Comparison of ENCODE assay signal across 9 mouse cellular contexts in the genomic region with DNA sequence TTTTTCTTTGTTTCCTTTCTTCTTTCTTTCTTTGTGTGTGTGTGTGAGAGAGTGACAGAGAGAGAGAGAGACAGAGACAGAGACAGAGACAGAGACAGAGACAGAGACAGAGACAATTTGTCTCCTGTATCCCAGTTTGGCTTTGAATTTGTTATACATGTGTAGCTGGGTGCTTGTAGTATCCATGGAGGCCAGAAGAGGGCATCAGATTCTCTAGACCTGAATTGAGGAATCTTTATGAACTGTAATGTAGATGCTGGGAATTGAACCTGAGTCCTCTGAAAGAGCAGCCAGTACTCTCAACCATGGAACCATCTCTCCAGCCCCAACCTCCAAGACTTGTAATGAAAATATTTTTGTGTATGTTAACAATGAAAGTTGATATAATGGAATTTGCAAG.
DNase-seq lines count a peak whose midpoint lies in the region; ATAC-seq and TF ChIP-seq lines count a peak whose summit lies in the region.
"Had no signal": no experiment of that assay in that cellular context is flagged by ENCODE, and none has a peak within 500 bp of the region (broad histone marks: within the 10 kb centered on the region; RNA-seq: fewer than 3 reads in every experiment).

No protein-coding gene starts in this region.

- H3K4me2 ChIP-seq in hindbrain, postnatal 0 days (ENCODE audit: low read depth, low read length) = no peak overlapping the region
- H3K4me2 ChIP-seq: liver, embryonic 13.5 days had no signal

- no peak overlapping the region for H3K27ac ChIP-seq in hindbrain, postnatal 0 days
- H3K27ac ChIP-seq: liver, embryonic 13.5 days had no signal

- H3K4me3 ChIP-seq in hindbrain, postnatal 0 days (ENCODE audit: low read length) = no peak overlapping the region
- H3K4me3 ChIP-seq: liver, embryonic 13.5 days had no signal

- H3K27me3 ChIP-seq in hindbrain, postnatal 0 days (ENCODE audit: insufficient read depth, low read length) = no peaks in the 10 kb centered on the region
- H3K27me3 ChIP-seq: liver, embryonic 13.5 days had no signal

- H3K4me1 ChIP-seq in hindbrain, postnatal 0 days (ENCODE audit: insufficient read depth, low read length) = no peaks in the 10 kb centered on the region
- H3K4me1 ChIP-seq: liver, embryonic 13.5 days had no signal

- TF ChIP-seq CTCF in hindbrain, postnatal 0 days (IDR thresholded peaks at IDR 0.05; ENCODE audit: low read depth) = peak; percentile 32; the same call in 1 of the 2 replicates

- DNase-seq in adrenal gland, postnatal 10 days = peak; percentile 32
- DNase-seq in adrenal gland, postnatal 4 days (ENCODE audit: low spot score in 2 of 2) = no peak
- DNase-seq in left cerebral cortex, adult 18-20 months (ENCODE audit: low spot score in 2 of 2) = peak; percentile 2 to 16
- no peak for DNase-seq in left cerebral cortex, adult 8-10 months (ENCODE audit: low spot score in 2 of 2)
- DNase-seq in NIH3T3 (ENCODE audit: low read depth) = peak; percentile 19
- no peak for DNase-seq in hindbrain, postnatal 0 days (ENCODE audit: low spot score)
- DNase-seq in T-cell, adult 2 months (ENCODE audit: low spot score) = no peak
- no peak for DNase-seq in gastrocnemius, postnatal 25 days
- DNase-seq: liver, embryonic 13.5 days had no signal

- H3K9ac ChIP-seq in hindbrain, postnatal 0 days (replicated peaks; ENCODE audit: low read length) = no peak overlapping the region
- H3K9ac ChIP-seq: liver, embryonic 13.5 days had no signal

- H3K9me3 ChIP-seq in hindbrain, postnatal 0 days (ENCODE audit: low read length) = no peaks in the 10 kb centered on the region
- H3K9me3 ChIP-seq: liver, embryonic 13.5 days had no signal

- no peaks in the 10 kb centered on the region for H3K36me3 ChIP-seq in hindbrain, postnatal 0 days (ENCODE audit: insufficient read depth, low read length)
- H3K36me3 ChIP-seq: liver, embryonic 13.5 days had no signal

- ATAC-seq in hindbrain, postnatal 0 days = no peak

Comparison
In these comparisons a context has a peak if more than half of its experiments do, and no peak if none do; other contexts are left out.
1. DNase-seq: peak in adrenal gland, postnatal 10 days (single experiment), left cerebral cortex, adult 18-20 months (2 of 2) and NIH3T3 (single experiment); none in adrenal gland, postnatal 4 days (0 of 2), left cerebral cortex, adult 8-10 months (0 of 2), hindbrain, postnatal 0 days (single experiment), T-cell, adult 2 months (single experiment) and gastrocnemius, postnatal 25 days (single experiment).